ENCODE assay signal across 9 mouse cellular contexts in genomic region chr5:31668325-31668968, GRCm38 (mm10).
"Had no signal": no experiment of that assay in that cellular context is flagged by ENCODE, and none has a peak within 500 bp of the region (broad histone marks: within the 10 kb centered on the region; RNA-seq: fewer than 3 reads in every experiment).

No protein-coding gene starts in this region.

- H3K4me3 ChIP-seq: limb, embryonic 13.5 days; midbrain, embryonic 13.5 days had no signal

- H3K9ac ChIP-seq: limb, embryonic 13.5 days; liver, embryonic 14.5 days; midbrain, embryonic 13.5 days had no signal

- H3K4me1 ChIP-seq: limb, embryonic 13.5 days; midbrain, embryonic 13.5 days had no signal

- H3K36me3 ChIP-seq: limb, embryonic 13.5 days; midbrain, embryonic 13.5 days had no signal

- H3K9me3 ChIP-seq: limb, embryonic 13.5 days; midbrain, embryonic 13.5 days had no signal

- DNase-seq: lung, adult 18-20 months; lung, postnatal 36 days; spleen, adult 18-20 months; thymus, adult 18-20 months; thymus, postnatal 14 days had no signal

- H3K27me3 ChIP-seq: limb, embryonic 13.5 days; midbrain, embryonic 13.5 days had no signal

- H3K4me2 ChIP-seq: limb, embryonic 13.5 days; midbrain, embryonic 13.5 days had no signal

- H3K27ac ChIP-seq: limb, embryonic 13.5 days; liver, embryonic 14.5 days; midbrain, embryonic 13.5 days had no signal

- ATAC-seq: intestine, embryonic 16.5 days; midbrain, embryonic 13.5 days had no signal
